Mouse (Mus musculus): ENCODE measurements at regions not wholly inside any gene's neighbourhood (a gene's known extent, or its start where the extent isn't known, plus 50 kb on each side); places are given as distances from the start of the nearest gene placed in this dataset.

DNA sequence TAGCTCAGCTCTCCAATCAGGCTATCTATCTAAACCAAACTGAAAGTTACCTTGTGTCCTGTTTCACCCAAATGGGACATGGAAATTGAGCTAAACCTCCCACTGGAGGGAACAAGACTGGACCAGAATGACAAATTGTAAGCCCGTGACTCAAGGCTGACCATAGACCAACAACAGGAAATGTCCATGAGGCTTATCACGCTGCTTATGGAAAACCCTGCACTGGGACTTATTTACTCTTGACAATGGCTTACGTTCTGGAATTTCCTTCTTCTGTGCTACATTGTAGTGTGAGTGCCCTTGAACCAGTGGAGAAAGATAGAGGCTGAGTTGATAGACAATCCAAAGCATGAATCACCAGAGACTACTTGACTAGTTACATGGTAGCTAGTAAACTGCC is 87.5 kb upstream of the Phactr1 start:
- no peak for DNase-seq (ENCODE audit: low spot score)

- DNase-seq (ENCODE audit: low spot score): no peak
These were observed 86.8 kb upstream of the Phactr1 start for GRCm38 (mm10) chr13:42593488-42594170.

DNA sequence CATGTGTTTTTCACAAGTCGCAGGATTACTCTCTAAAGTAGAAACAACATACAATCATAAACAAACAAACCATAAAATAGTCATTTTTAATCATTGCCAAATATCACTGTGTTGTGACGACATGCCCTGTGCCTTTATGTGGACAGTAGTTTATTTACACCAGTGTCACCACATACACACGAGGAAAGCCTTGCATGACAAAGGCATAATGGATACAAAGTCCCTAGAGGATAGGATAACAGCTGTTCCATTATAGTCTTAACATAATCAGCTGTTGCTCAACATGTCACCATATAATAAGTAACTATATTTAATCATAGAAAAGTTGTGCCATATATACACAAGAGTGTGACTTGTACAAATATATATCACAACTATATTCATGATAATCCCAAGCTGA is 85.2 kb upstream of the Phactr1 start:
- no peak for DNase-seq (ENCODE audit: low spot score)

DNA sequence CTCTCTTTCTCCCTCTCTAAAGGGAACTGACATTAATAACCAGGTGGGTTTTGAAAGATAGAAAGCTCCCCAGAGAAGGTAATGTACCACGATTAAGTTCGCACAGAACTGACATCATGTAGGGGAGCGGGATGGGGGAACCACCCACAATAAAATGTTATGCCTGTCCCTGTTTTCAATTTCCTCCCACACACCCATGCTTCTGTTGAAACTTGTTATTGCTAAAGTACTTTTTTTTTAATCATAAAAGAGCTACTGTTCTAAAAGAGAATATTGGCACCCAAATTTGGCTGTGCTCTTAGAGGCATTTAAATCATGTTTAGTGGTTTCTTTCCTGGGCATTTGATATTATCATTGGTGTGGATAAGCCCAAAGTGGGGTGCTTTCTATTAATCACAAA is 82.6 kb upstream of the Phactr1 start:
- no peak for DNase-seq (ENCODE audit: low spot score)

DNA sequence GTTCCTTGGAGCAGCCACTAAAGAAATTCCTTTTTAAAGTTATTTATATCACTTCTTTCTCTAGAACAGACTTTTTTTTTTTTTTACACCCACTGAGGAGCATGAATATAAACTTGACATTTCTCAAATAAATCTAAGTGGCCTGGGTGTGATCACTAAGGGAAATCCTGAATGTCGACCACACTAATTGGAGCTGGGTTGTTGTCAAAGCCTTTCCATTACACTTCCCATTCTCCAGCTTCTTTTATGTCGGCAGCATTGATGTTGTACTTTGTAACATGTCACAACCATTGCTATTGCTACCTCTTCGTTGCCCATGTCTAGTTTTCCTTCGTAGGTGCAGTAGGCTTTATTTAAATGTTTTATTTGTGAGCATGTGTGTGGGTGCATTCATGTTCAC is 77.1 kb upstream of the Phactr1 start:
- DNase-seq (ENCODE audit: low spot score): no peak

DNA sequence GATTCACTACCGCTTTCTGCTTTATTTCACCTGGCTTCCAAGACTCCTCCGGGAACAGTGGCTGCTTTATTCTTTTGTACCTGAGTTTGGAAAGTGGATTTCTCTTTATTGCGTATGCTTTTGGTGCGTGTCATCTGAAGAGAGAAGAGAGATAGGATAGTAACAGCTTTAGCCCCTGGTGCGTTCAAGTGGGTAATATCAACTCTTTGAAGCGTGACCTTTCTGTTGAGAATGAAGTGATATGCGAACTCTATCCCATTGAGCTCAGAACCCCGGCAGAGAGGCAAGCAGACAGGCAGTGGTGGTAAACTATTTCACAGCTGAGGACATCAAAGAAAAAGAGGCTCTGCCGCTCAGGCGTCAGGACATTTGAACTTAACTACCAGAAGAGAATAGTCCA is 72.7 kb upstream of the Phactr1 start:
- no peak for DNase-seq (ENCODE audit: low spot score)

GRCm38 (mm10) chr13:42608963-42609362 is 71.5 kb upstream of the Phactr1 start:
- no peak for DNase-seq (ENCODE audit: low spot score)

- DNase-seq (ENCODE audit: low spot score): no peak
These were observed 67.1 kb upstream of the Phactr1 start for GRCm38 (mm10) chr13:42613326-42613725.

- DNase-seq (ENCODE audit: low spot score): no peak
These were observed 64.6 kb upstream of the Phactr1 start for GRCm38 (mm10) chr13:42615826-42616225.

GRCm38 (mm10) chr13:42617225-42617624 is 63.2 kb upstream of the Phactr1 start:
- DNase-seq (ENCODE audit: low spot score): no peak

- no peak for DNase-seq (ENCODE audit: low spot score)
These were observed 62.6 kb upstream of the Phactr1 start for GRCm38 (mm10) chr13:42617844-42618243.

DNA sequence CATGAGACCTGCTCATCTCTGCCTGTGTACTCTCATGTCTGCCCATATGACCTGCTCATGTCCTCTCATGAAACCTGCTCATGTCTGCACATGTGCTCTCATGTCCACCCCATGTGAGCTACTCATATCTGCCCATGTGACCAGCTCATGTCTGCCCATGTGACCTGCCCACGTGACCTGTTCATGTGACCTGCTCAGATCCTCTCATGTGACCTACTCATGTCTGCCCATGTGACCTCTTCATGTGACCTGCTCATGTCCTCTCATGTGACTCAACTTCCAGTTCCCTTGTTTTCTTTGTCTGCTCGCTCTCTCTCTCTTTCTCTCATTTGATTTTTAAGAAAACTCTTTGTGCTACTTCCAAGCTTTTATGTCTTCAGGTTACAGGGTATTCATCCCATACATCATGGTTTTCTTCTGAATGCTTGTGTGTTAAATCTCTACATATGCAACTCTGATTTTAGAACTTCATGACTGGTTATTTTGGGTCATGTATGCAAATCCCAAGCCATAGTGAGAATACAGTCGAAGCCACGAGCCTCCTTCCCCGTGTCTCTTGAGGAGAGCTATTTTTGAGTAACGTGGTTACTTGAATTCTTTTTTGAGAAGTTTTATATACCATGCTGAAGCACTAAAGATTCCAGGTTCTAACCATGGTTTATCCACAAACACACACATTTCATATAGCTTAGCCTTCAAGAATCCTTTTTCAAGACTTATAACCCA is 60.7 kb upstream of the Phactr1 start:
- no peak for DNase-seq (ENCODE audit: low spot score)

GRCm38 (mm10) chr13:42623491-42623890 is 56.9 kb upstream of the Phactr1 start:
- DNase-seq (ENCODE audit: low spot score): no peak

Data from left cerebral cortex, adult 11 months (tissue).